Mouse (Mus musculus): ENCODE data around the gene Pdgfd.

Gene Pdgfd

DNA sequence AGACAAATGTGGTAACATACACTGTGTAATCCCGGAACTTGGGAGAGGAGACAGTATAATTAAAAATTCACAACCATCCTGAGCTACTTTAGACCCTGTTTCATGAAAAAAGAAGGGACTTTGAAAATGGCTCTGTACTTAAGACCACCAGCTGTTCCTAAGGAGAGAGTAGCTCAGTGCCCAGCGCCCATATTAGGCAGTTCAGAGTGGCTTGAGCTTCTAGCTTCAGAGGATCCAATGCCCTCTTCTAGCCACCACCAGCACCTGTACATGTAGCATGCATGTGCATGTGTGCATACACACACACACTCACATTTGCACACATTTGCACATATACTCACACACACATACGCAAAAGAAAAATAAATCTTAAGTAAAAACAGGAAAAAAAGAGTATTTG lies 136.2 kb downstream of the Pdgfd start:
- DNase-seq (ENCODE audit: extremely low read depth, low read depth, low spot score): no peak

GRCm38 (mm10) chr9:6305847-6306246 lies 137.5 kb downstream of the Pdgfd start:
- no peak for DNase-seq (ENCODE audit: extremely low read depth, low read depth, low spot score)

- no peak for DNase-seq (ENCODE audit: extremely low read depth, low read depth, low spot score)
These were observed 148.7 kb downstream of the Pdgfd start for GRCm38 (mm10) chr9:6317114-6317513.

DNA sequence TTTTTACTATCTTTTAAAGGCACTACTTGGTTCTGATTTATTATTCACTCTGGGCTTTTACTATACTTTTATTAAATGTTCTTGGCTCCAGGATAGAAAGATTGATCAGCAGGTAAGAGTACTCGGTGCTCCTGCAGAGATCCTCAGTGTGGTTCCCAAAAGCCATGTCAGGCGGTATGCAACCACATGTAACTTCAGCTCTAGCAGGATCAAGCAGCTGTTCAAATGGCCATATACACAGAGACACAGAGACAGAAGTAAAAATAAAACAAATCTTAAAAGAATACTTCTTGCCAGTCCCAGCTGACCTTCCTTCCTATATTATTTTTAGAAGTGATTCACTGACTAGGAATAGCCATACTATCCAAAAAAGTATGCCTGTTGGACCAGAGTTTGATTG lies 157.0 kb downstream of the Pdgfd start:
- no peak for DNase-seq (ENCODE audit: extremely low read depth, low read depth, low spot score)

GRCm38 (mm10) chr9:6333499-6333898 lies 165.1 kb downstream of the Pdgfd start:
- no peak for DNase-seq (ENCODE audit: extremely low read depth, low read depth, low spot score)

DNA sequence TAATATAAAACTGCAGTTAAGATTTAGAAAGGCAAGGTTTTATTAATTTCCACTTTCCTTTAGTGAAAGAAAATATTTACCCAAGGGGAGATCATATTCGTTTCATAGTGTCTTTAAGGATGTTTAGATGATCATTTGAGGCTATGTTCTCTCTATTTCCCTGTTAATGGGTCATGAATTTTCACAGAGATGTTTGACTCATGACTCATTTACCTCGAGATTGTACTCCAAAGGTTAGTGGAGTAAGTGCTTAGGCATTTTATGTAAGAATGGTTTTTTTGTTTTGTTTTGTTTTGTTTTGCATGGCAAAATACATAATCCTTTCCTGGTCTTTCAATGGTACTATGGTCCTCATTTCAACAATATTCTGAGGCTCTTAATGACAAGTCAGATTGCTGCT lies 167.9 kb downstream of the Pdgfd start:
- no peak for DNase-seq (ENCODE audit: extremely low read depth, low read depth, low spot score)

GRCm38 (mm10) chr9:6337891-6338290 lies 169.5 kb downstream of the Pdgfd start:
- DNase-seq (ENCODE audit: extremely low read depth, low read depth, low spot score): no peak

- no peak for DNase-seq (ENCODE audit: extremely low read depth, low read depth, low spot score)
These were observed 170.0 kb downstream of the Pdgfd start for GRCm38 (mm10) chr9:6338344-6338743.

DNA sequence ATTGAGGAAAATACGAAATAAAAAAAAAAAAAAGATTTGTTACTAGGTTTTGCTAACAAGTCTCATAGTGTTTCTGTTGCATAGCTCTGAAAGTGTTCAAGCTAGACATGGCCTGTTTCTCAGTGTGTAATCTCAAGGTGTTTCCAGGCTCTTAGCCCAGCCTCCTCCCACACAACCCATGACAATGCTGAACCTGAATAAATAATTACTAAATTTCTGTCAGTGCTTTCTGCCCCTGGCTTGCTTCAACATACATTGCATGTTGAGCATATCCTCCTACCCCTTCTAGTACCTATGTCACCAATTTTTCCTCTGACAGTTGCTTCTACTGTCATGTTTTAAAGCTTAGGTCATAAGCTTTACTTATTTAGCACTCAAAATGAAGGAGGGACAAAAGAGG lies 171.0 kb downstream of the Pdgfd start:
- DNase-seq (ENCODE audit: extremely low read depth, low read depth, low spot score): peak; percentile 51

DNA sequence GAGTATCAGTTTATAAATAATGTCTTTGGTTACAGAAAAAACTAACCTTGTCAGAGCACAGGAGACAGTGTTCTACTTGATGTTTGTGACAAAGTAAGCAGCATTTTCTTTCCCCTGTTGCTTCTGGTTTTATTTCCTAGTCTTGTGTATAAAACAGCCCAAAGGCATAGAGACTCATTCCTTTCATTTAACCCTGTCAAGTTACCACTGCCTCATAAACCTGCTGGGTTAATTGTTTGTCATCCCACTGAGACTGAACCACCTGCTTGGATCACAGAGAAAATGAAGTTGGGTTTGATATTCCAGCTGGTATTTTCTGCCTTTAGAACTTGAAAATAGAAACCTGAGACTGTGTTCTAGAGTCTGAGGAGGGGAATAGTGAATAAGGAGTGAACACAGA lies 172.4 kb downstream of the Pdgfd start:
- no peak for DNase-seq (ENCODE audit: extremely low read depth, low read depth, low spot score)

GRCm38 (mm10) chr9:6342854-6343253 lies 174.5 kb downstream of the Pdgfd start:
- no peak for DNase-seq (ENCODE audit: extremely low read depth, low read depth, low spot score)

DNA sequence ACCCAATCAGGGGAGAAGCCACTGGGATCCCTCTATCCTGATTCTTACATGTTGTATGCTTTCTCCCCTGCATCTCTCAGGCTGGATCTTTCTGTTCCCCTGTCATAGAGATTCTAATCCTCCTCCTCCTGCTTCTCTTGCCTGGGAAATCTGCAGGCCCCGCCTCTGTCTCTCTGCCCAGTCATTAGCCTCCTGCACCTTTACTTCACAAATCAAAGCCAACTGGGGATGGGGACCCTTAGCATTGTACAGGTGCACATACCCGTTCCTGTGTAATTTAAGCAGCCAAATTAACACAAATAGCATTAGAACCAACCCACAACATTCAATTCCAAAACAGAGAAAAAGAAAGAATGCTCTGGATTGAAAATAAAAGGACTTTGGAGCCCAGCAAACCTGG lies 176.1 kb downstream of the Pdgfd start:
- DNase-seq (ENCODE audit: extremely low read depth, low read depth, low spot score): no peak

DNA sequence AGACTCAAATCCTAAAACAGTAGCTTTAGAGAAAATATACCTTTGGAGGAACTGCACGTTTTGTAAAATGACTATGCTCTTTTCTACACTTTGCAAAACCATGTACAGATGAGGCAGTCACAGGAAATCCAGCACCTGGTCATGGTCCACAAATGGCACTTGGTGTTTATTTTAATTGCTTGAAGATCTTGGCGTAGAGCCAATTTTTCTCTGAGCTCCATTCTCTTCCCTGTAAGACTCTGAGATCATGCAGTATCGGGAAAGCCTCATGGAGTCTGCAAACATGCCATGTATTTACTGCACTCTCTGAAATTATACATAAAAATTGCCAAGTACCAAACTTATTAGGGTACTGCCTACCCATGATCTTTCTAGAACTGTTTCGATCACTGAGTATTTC lies 176.5 kb downstream of the Pdgfd start:
- no peak for DNase-seq (ENCODE audit: extremely low read depth, low read depth, low spot score)

GRCm38 (mm10) chr9:6345366-6345765 lies 177.0 kb downstream of the Pdgfd start:
- no peak for DNase-seq (ENCODE audit: extremely low read depth, low read depth, low spot score)

- DNase-seq (ENCODE audit: extremely low read depth, low read depth, low spot score): peak; percentile 86
These were observed 185.0 kb downstream of the Pdgfd start for GRCm38 (mm10) chr9:6353257-6353960.

GRCm38 (mm10) chr9:6360795-6361194 lies 192.4 kb downstream of the Pdgfd start:
- DNase-seq (ENCODE audit: extremely low read depth, low read depth, low spot score): no peak

GRCm38 (mm10) chr9:6366550-6366949 lies 198.2 kb downstream of the Pdgfd start:
- DNase-seq (ENCODE audit: extremely low read depth, low read depth, low spot score): no peak

- DNase-seq (ENCODE audit: extremely low read depth, low read depth, low spot score): no peak
These were observed 233.4 kb downstream of the Pdgfd start for GRCm38 (mm10) chr9:6401764-6402163.

GRCm38 (mm10) chr9:6406535-6406934 lies 238.2 kb downstream of the Pdgfd start:
- no peak for DNase-seq (ENCODE audit: extremely low read depth, low read depth, low spot score)

DNA sequence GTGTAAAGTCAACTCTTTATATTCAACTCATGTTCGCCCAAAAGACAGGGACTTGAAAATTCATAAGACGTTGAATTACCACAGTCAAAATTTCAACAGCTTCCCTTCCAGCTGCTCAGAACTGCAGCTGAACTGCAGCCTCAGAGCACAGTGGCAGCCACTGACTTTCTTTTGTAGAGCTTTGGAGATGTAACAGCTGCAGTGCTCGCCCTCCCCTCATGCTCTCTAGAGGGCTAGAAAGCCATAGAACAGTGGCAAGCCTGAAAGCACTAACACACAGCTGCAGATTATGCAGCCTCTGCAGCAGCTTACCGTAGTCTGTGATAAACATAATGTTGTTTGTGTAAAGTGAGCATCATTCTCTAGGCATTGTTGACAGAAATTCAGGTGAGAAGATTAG lies 239.6 kb downstream of the Pdgfd start:
- DNase-seq (ENCODE audit: extremely low read depth, low read depth, low spot score): no peak

DNA sequence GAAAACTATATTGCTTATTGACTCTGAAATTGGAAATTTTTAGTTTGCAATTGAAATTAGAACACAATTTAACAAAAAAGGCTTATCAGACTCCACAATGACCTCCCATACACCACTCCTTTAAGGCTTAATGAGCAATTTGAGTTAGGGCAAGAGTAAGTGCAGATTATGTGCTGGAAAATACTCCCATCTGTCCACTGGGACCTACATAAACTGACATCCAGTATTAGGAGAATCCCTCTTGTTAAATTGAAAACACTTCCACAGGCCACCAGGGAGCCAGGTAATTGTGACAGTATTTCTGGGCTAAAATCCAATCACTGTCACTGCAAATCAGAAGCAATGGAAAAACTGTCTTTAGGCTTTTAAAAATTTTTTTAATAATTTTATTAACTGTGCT lies 256.2 kb downstream of the Pdgfd start:
- DNase-seq (ENCODE audit: extremely low read depth, low read depth, low spot score): no peak
